ENCODE assay signal across 8 mouse cellular contexts in genomic region chr11:98550311-98550974, GRCm38 (mm10). TPM values are rescaled to one million over a fixed set of nuclear protein-coding genes. Genes with fewer than 3 reads are reported as not detected.
DNase-seq lines count a peak whose midpoint lies in the region; ATAC-seq and TF ChIP-seq lines count a peak whose summit lies in the region.

No protein-coding gene starts in this region.

- TF ChIP-seq CTCF in forebrain, postnatal 0 days (IDR thresholded peaks at IDR 0.05; ENCODE audit: low read depth) = 0 out of 2 replicates have a peak, but pooled peaks have one; percentile 3
- TF ChIP-seq CTCF in liver, postnatal 0 days (IDR thresholded peaks at IDR 0.05; ENCODE audit: low read depth) = no peak

- peak overlapping the region; percentile 84 for H3K27ac ChIP-seq in forebrain, postnatal 0 days (ENCODE audit: low read depth, low read length)
- peak overlapping the region; percentile 69; the same call in 1 of the 2 replicates for H3K27ac ChIP-seq in liver, postnatal 0 days (ENCODE audit: low read depth)
- H3K27ac ChIP-seq in stomach, embryonic 14.5 days (ENCODE audit: low read length) = no peak overlapping the region; the same call in 1 of the 2 replicates

- no peaks in the 10 kb centered on the region for H3K4me1 ChIP-seq in forebrain, postnatal 0 days (ENCODE audit: insufficient read depth)
- H3K4me1 ChIP-seq in liver, postnatal 0 days (ENCODE audit: insufficient read depth) = peaks cover 17% of the 10 kb centered on the region
- H3K4me1 ChIP-seq in stomach, embryonic 14.5 days (ENCODE audit: control insufficient read depth, insufficient read depth, low read length) = peaks cover 5% of the 10 kb centered on the region

- H3K4me2 ChIP-seq in forebrain, postnatal 0 days (ENCODE audit: low read depth) = peak overlapping the region; percentile 58
- H3K4me2 ChIP-seq in liver, postnatal 0 days (ENCODE audit: low read depth, low read length) = peak overlapping the region; percentile 93
- H3K4me2 ChIP-seq in stomach, embryonic 14.5 days (replicated peaks; ENCODE audit: low read depth, low read length) = peak overlapping the region; percentile 83

- peaks cover 46% of the 10 kb centered on the region for H3K27me3 ChIP-seq in forebrain, postnatal 0 days (ENCODE audit: insufficient read depth, low read length)
- peaks cover 48% of the 10 kb centered on the region for H3K27me3 ChIP-seq in liver, postnatal 0 days (ENCODE audit: insufficient read depth, low read length)
- H3K27me3 ChIP-seq in stomach, embryonic 14.5 days (ENCODE audit: control insufficient read depth, insufficient read depth, low read length) = peaks cover 32% of the 10 kb centered on the region

- H3K9ac ChIP-seq in forebrain, postnatal 0 days = peak overlapping the region; percentile 88
- peak overlapping the region; percentile 73 for H3K9ac ChIP-seq in liver, postnatal 0 days (replicated peaks)
- H3K9ac ChIP-seq in stomach, embryonic 14.5 days (replicated peaks; ENCODE audit: low read depth, low read length) = no peak overlapping the region

- DNase-seq in A20 (ENCODE audit: low read depth, low spot score) = peak; percentile 93
- DNase-seq in forebrain, postnatal 0 days = no peak
- no peak for DNase-seq in liver, postnatal 0 days
- DNase-seq in cerebellum, adult 11 months = no peak
- no peak for DNase-seq in c-Kit-positive CD71-positive TER-119-positive erythroid progenitor cells, embryonic 14.5 days (ENCODE audit: low spot score)
- DNase-seq in urinary bladder, adult 2 months (ENCODE audit: low spot score) = no peak

- no peaks in the 10 kb centered on the region for H3K36me3 ChIP-seq in forebrain, postnatal 0 days (ENCODE audit: insufficient read depth)
- H3K36me3 ChIP-seq in liver, postnatal 0 days (replicated peaks; ENCODE audit: insufficient read depth, low read length) = no peaks in the 10 kb centered on the region
- no peaks in the 10 kb centered on the region for H3K36me3 ChIP-seq in stomach, embryonic 14.5 days (ENCODE audit: control insufficient read depth, insufficient read depth, low read length)

- H3K4me3 ChIP-seq in forebrain, postnatal 0 days (ENCODE audit: low read depth, low read length) = peak overlapping the region; percentile 63
- H3K4me3 ChIP-seq in liver, postnatal 0 days (ENCODE audit: low read depth, low read length) = peak overlapping the region; percentile 65
- H3K4me3 ChIP-seq in stomach, embryonic 14.5 days (ENCODE audit: low read depth, low read length) = peak overlapping the region; percentile 73

- ATAC-seq in CD4-positive, CD25-positive, alpha-beta regulatory T cell, adult 4 months = peak; percentile 69
- no peak for ATAC-seq in forebrain, postnatal 0 days
- no peak for ATAC-seq in liver, postnatal 0 days
- no peak for ATAC-seq in stomach, embryonic 14.5 days (ENCODE audit: insufficient number of reproducible peaks, insufficient read depth, low FRiP score, low read depth)

- 22% methylated on average over 20 of the region's 20 CpGs for WGBS in forebrain, postnatal 0 days
- WGBS in liver, postnatal 0 days (ENCODE audit: insufficient replicate concordance) = 16% methylated on average over 20 of the region's 20 CpGs
- WGBS in stomach, embryonic 14.5 days = 16% methylated on average over 20 of the region's 20 CpGs

- TF ChIP-seq EP300 in liver, postnatal 0 days (IDR thresholded peaks at IDR 0.05; ENCODE audit: low read depth) = no peak

- H3K9me3 ChIP-seq in forebrain, postnatal 0 days (ENCODE audit: low read length) = no peaks in the 10 kb centered on the region
- H3K9me3 ChIP-seq in liver, postnatal 0 days (ENCODE audit: low read length) = no peaks in the 10 kb centered on the region
- no peaks in the 10 kb centered on the region for H3K9me3 ChIP-seq in stomach, embryonic 14.5 days (ENCODE audit: control insufficient read depth, low read depth, low read length)

RNA-seq across cellular contexts. Expression of gene Zpbp2, which starts 0.5 kb away (rescaled TPM):
- 1 to 10 TPM; 5.0 to 6.0 TPM for polyA plus RNA-seq in CD4-positive, CD25-positive, alpha-beta regulatory T cell, adult 4 months (2017; shearing (Covaris generic))
- total RNA-seq in forebrain, postnatal 0 days (2014; rRNA removed) = not detected in 2 replicates
- not detected in 2 replicates for polyA plus RNA-seq in forebrain, postnatal 0 days (2015; fragmentation: Nextera tagmentation; extraction: Ambion mirVana)
- 0.65 and 1.1 TPM in 2 replicates for polyA plus RNA-seq in liver, postnatal 0 days (2015; fragmentation: Nextera tagmentation; extraction: Ambion mirVana)
- polyA plus RNA-seq in stomach, embryonic 14.5 days (2014; fragmentation: Nextera tagmentation; extraction: Ambion mirVana) = 0.46 TPM in 1 of 2 replicates, not detected in the other
- 1.4 and 2.5 TPM in 2 replicates for polyA plus RNA-seq in urinary bladder, adult 2 months (2012; rRNA removed)

RNA-seq across cellular contexts. Expression of gene Ikzf3, which starts 4.6 kb away (rescaled TPM):
- polyA plus RNA-seq in CD4-positive, CD25-positive, alpha-beta regulatory T cell, adult 4 months (2017; shearing (Covaris generic)) = 10 to 100 TPM; 77.0 to 98.7 TPM
- total RNA-seq in forebrain, postnatal 0 days (2014; rRNA removed) = 0.14 and 0.15 TPM in 2 replicates
- polyA plus RNA-seq in forebrain, postnatal 0 days (2015; fragmentation: Nextera tagmentation; extraction: Ambion mirVana) = 0.21 and 0.23 TPM in 2 replicates
- 1.2 and 1.3 TPM in 2 replicates for polyA plus RNA-seq in liver, postnatal 0 days (2015; fragmentation: Nextera tagmentation; extraction: Ambion mirVana)
- polyA plus RNA-seq in stomach, embryonic 14.5 days (2014; fragmentation: Nextera tagmentation; extraction: Ambion mirVana) = 0.23 and 0.41 TPM in 2 replicates
- 8.6 and 10.1 TPM in 2 replicates for polyA plus RNA-seq in urinary bladder, adult 2 months (2012; rRNA removed)

RNA-seq across cellular contexts. Expression of gene Ormdl3, which starts 36.7 kb away (rescaled TPM):
- 10 to 100 TPM; 25.9 to 53.6 TPM for polyA plus RNA-seq in CD4-positive, CD25-positive, alpha-beta regulatory T cell, adult 4 months (2017; shearing (Covaris generic))
- total RNA-seq in forebrain, postnatal 0 days (2014; rRNA removed) = 99.8 and 115 TPM in 2 replicates
- 114 and 119 TPM in 2 replicates for polyA plus RNA-seq in forebrain, postnatal 0 days (2015; fragmentation: Nextera tagmentation; extraction: Ambion mirVana)
- polyA plus RNA-seq in liver, postnatal 0 days (2015; fragmentation: Nextera tagmentation; extraction: Ambion mirVana) = 39.3 and 42.0 TPM in 2 replicates
- polyA plus RNA-seq in stomach, embryonic 14.5 days (2014; fragmentation: Nextera tagmentation; extraction: Ambion mirVana) = 9.2 and 9.6 TPM in 2 replicates
- polyA plus RNA-seq in urinary bladder, adult 2 months (2012; rRNA removed) = 57.6 and 63.7 TPM in 2 replicates

RNA-seq across cellular contexts. Expression of gene Lrrc3c, which starts 47.6 kb away (rescaled TPM):
- polyA plus RNA-seq in CD4-positive, CD25-positive, alpha-beta regulatory T cell, adult 4 months (2017; shearing (Covaris generic)) = not detected
- total RNA-seq in forebrain, postnatal 0 days (2014; rRNA removed) = not detected in 2 replicates
- polyA plus RNA-seq in forebrain, postnatal 0 days (2015; fragmentation: Nextera tagmentation; extraction: Ambion mirVana) = not detected in 2 replicates
- not detected in 2 replicates for polyA plus RNA-seq in liver, postnatal 0 days (2015; fragmentation: Nextera tagmentation; extraction: Ambion mirVana)
- polyA plus RNA-seq in stomach, embryonic 14.5 days (2014; fragmentation: Nextera tagmentation; extraction: Ambion mirVana) = not detected in 2 replicates
- not detected in 2 replicates for polyA plus RNA-seq in urinary bladder, adult 2 months (2012; rRNA removed)
